Mouse (Mus musculus): ENCODE results near the gene Ppp2r5b. TPM values are rescaled to one million over a fixed set of nuclear protein-coding genes. Genes with fewer than 3 reads are reported as not detected.

Gene Ppp2r5b
- total RNA-seq, 2 experiments from 2014 or later: 52.9 to 56.9 TPM

- peak; percentile 76 for DNase-seq
Observed at GRCm38 (mm10) chr19:6269798-6270475, 34.3 kb upstream of the Ppp2r5b start.

GRCm38 (mm10) chr19:6268670-6269132 lies 33.0 kb upstream of the Ppp2r5b start:
- peak; percentile 60 for DNase-seq

- DNase-seq: peak; percentile 92
Observed at GRCm38 (mm10) chr19:6268170-6268528, 32.5 kb upstream of the Ppp2r5b start.

- no peak for DNase-seq
Observed at GRCm38 (mm10) chr19:6267306-6268169, 31.9 kb upstream of the Ppp2r5b start.

- DNase-seq: no peak
Observed at GRCm38 (mm10) chr19:6265727-6266182, 30.1 kb upstream of the Ppp2r5b start.

- DNase-seq: no peak
Observed at GRCm38 (mm10) chr19:6264945-6265344, 29.3 kb upstream of the Ppp2r5b start.

- no peak for DNase-seq
Observed at GRCm38 (mm10) chr19:6264200-6264599, 28.5 kb upstream of the Ppp2r5b start.

- DNase-seq: no peak
Observed at GRCm38 (mm10) chr19:6262839-6263433, 27.3 kb upstream of the Ppp2r5b start.

- DNase-seq: peak; percentile 86
Observed at GRCm38 (mm10) chr19:6262222-6262621, 26.6 kb upstream of the Ppp2r5b start.

- DNase-seq: no peak
Observed at GRCm38 (mm10) chr19:6261379-6261778, 25.7 kb upstream of the Ppp2r5b start.

- DNase-seq: no peak
Observed at GRCm38 (mm10) chr19:6260946-6261345, 25.3 kb upstream of the Ppp2r5b start.

- DNase-seq: no peak
Observed at GRCm38 (mm10) chr19:6260428-6260827, 24.8 kb upstream of the Ppp2r5b start.

- no peak for DNase-seq
Observed at GRCm38 (mm10) chr19:6253021-6253420, 17.3 kb upstream of the Ppp2r5b start.

- no peak for DNase-seq
Observed at GRCm38 (mm10) chr19:6247526-6248300, 12.0 kb upstream of the Ppp2r5b start.

GRCm38 (mm10) chr19:6245806-6246205 lies 10.1 kb upstream of the Ppp2r5b start:
- no peak for DNase-seq

- DNase-seq: no peak
Observed at GRCm38 (mm10) chr19:6243226-6243625, 7.6 kb upstream of the Ppp2r5b start.

GRCm38 (mm10) chr19:6242281-6242680 lies 6.6 kb upstream of the Ppp2r5b start:
- peak; percentile 63 for DNase-seq

GRCm38 (mm10) chr19:6241274-6242107 lies 5.8 kb upstream of the Ppp2r5b start, which contains the start of gene Atg2a:
TSS of gene Atg2a (plus strand) at chr19:6241668.
- DNase-seq: peak; percentile 99

GRCm38 (mm10) chr19:6240725-6241124 lies 5.1 kb upstream of the Ppp2r5b start:
- DNase-seq: no peak

GRCm38 (mm10) chr19:6240136-6240535 lies 4.5 kb upstream of the Ppp2r5b start:
- DNase-seq: no peak

- DNase-seq: no peak
Observed at GRCm38 (mm10) chr19:6238740-6239139, 3.1 kb upstream of the Ppp2r5b start.
